Mouse (Mus musculus) CD4-positive helper T cell, adult 2 months (primary cell): ENCODE data around the gene Osr1.

Source experiments
- DNase-seq: peaks from one replicate; pipeline ENCODE4 v3.0.0-alpha.2; 2012; ENCODE audit warnings: low read depth, missing footprints, low spot score

Gene Osr1

GRCm38 (mm10) chr12:9569971-9570370 is at the start of gene Osr1:
TSS of gene Osr1 (plus strand) at chr12:9570116.
- DNase-seq: peak; percentile 6

GRCm38 (mm10) chr12:9550328-9550727 is 19.6 kb upstream of the Osr1 start:
- no peak for DNase-seq

- DNase-seq: no peak
Measured at GRCm38 (mm10) chr12:9564956-9565355, 5.0 kb upstream of the Osr1 start.

- DNase-seq: no peak
Measured at GRCm38 (mm10) chr12:9570496-9570995, 630 bp downstream of the Osr1 start.

- no peak for DNase-seq
Measured at GRCm38 (mm10) chr12:9571276-9571940, 1.5 kb downstream of the Osr1 start.

GRCm38 (mm10) chr12:9572022-9572421 is 2.1 kb downstream of the Osr1 start:
- no peak for DNase-seq

GRCm38 (mm10) chr12:9573682-9574081 is 3.8 kb downstream of the Osr1 start:
- DNase-seq: no peak

- DNase-seq: no peak
Measured at GRCm38 (mm10) chr12:9574244-9574871, 4.4 kb downstream of the Osr1 start.

- no peak for DNase-seq
Measured at GRCm38 (mm10) chr12:9575158-9576042, 5.5 kb downstream of the Osr1 start.

- DNase-seq: no peak
Measured at GRCm38 (mm10) chr12:9576043-9576538, 6.2 kb downstream of the Osr1 start.

GRCm38 (mm10) chr12:9577610-9578009 is 7.7 kb downstream of the Osr1 start:
- DNase-seq: no peak

GRCm38 (mm10) chr12:9578591-9578990 is 8.7 kb downstream of the Osr1 start:
- DNase-seq: no peak

- DNase-seq: no peak
Measured at GRCm38 (mm10) chr12:9579301-9580030, 9.6 kb downstream of the Osr1 start.

GRCm38 (mm10) chr12:9580041-9580905 is 10.4 kb downstream of the Osr1 start:
- DNase-seq: no peak

- DNase-seq: no peak
Measured at GRCm38 (mm10) chr12:9581011-9581410, 11.1 kb downstream of the Osr1 start.

GRCm38 (mm10) chr12:9581506-9581905 is 11.6 kb downstream of the Osr1 start:
- no peak for DNase-seq

- DNase-seq: no peak
Measured at GRCm38 (mm10) chr12:9582248-9582995, 12.5 kb downstream of the Osr1 start.

- DNase-seq: no peak
Measured at GRCm38 (mm10) chr12:9583380-9583779, 13.5 kb downstream of the Osr1 start.

- no peak for DNase-seq
Measured at GRCm38 (mm10) chr12:9584366-9585084, 14.6 kb downstream of the Osr1 start.
